Mouse (Mus musculus) limb, embryonic 11.5 days (tissue): ENCODE results near the gene Inca1. TPM values are rescaled to one million over a fixed set of nuclear protein-coding genes. Genes with fewer than 3 reads are reported as not detected.

Experiments used
- ATAC-seq: fragments of 200-750 bp; cut with Nextera tagmentation; 2 replicates; pipeline ENCODE4 v1.8.0; 2017; ENCODE audit warnings: low read depth; ENCODE audit not compliant: insufficient number of reproducible peaks, low FRiP score, low TSS enrichment
- DNase-seq: peaks from one replicate; pipeline ENCODE4 v3.0.0-alpha.2; 2015; ENCODE audit warnings: low spot score
- H3K27ac ChIP-seq: fragments of 300-500 bp; sonication (generic); replicated peaks from 2 replicates; pipeline ENCODE4 v1.5.1; 2014; ENCODE audit warnings: low read depth, mild to moderate bottlenecking, low read length
- H3K27me3 ChIP-seq: fragments of 300-500 bp; sonication (generic); 2 replicates; pipeline ENCODE4 v1.6.1; 2014; ENCODE audit warnings: mild to moderate bottlenecking, low read length, mixed read lengths; ENCODE audit not compliant: control insufficient read depth, insufficient read depth
- H3K36me3 ChIP-seq: fragments of 300-500 bp; sonication (generic); 2 replicates; pipeline ENCODE4 v1.6.1; 2014; ENCODE audit warnings: mild to moderate bottlenecking, low read length, moderate library complexity, mixed read lengths; ENCODE audit not compliant: control insufficient read depth, insufficient read depth
- H3K4me1 ChIP-seq: fragments of 300-500 bp; sonication (generic); 2 replicates; pipeline ENCODE4 v1.6.1; 2014; ENCODE audit warnings: low read length, mixed read lengths; ENCODE audit not compliant: control insufficient read depth, insufficient read depth
- H3K4me2 ChIP-seq: fragments of 300-500 bp; sonication (generic); 2 replicates; pipeline ENCODE4 v1.6.1; 2014; ENCODE audit warnings: low read depth, mild to moderate bottlenecking, moderate library complexity; ENCODE audit not compliant: severe bottlenecking
- H3K4me3 ChIP-seq: fragments of 300-500 bp; sonication (generic); 2 replicates; pipeline ENCODE4 v1.5.1; 2014; ENCODE audit warnings: low read depth, low read length
- H3K9ac ChIP-seq: fragments of 300-500 bp; sonication (generic); 2 replicates; pipeline ENCODE4 v1.6.1; 2014; ENCODE audit warnings: mild to moderate bottlenecking, low read length
- H3K9me3 ChIP-seq: fragments of 300-500 bp; sonication (generic); 2 replicates; pipeline ENCODE4 v1.6.1; 2016; ENCODE audit warnings: low read length; ENCODE audit not compliant: control insufficient read depth
- WGBS: fragments of 180-500 bp; shearing (Covaris S2); extraction: QIAGEN DNeasy Blood & Tissue Kit; methylation state at CpG from one replicate; pipeline ENCODE4 v1.1.7; 2014; 5-methylcytosine and 5-hydroxymethylcytosine counted together
- polyA plus RNA-seq: library from polyadenylated mRNA; unstranded; fragments of >200 nt; fragmentation: Nextera tagmentation; extraction: Ambion mirVana; gene quantifications from 2 replicates; pipeline ENCODE4 v1.2.1, GENCODE M21; 2014

The Inca1 gene
- polyA plus RNA-seq, 1 experiment from 2014 or later: 0.96 TPM

DNA sequence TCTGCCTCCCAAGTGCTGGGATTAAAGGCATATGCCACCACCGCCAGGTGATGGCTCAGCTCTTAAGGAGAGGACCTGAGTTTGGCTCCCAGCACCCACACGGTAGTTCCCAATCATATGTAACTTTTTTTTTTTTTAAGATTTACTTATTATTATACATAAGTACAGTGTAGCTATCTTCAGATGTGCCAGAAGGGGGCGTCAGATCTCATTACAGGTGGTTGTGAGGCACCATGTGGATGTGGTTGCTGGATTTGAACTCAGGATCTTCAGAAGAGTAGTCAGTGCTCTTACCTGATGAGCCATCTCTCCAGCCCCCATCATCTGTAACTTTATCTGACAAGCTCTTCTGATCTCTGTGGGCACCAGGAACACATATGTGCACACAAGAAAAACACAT, 2.6 kb downstream of the Inca1 start:
- Histone ChIP-seq H3K4me3 (no peak overlapping the region), H3K9me3 (no peaks in the 10 kb centered on the region), H3K9ac (no peak overlapping the region), H3K4me1 (peaks cover 5% of the 10 kb centered on the region), H3K27ac (no peak overlapping the region), H3K36me3 (no peaks in the 10 kb centered on the region), H3K4me2 (no peak overlapping the region), H3K27me3 (no peaks in the 10 kb centered on the region)
- no peak for DNase-seq
- no peak for ATAC-seq
- 67% methylated on average over 3 of the region's 3 CpGs for WGBS

DNA sequence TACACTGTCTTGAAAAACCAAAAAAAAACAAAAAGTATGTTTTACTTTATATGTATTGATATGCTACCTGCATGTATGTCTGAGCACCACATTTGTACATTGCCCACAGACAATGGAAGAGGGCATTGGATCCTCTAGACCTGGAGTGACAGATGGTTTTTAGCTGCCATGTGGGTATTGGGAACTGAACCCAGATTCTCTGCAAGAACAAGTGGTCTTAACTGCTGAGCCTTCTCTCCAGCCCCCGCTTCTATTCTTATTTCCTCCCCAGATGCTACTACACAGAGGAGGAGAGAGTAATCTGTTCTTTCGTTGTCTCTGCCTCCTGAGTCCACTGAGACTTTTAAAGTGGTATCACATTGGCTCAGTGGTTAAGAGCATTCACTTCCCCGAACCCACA, 6.5 kb downstream of the Inca1 start:
- ATAC-seq (no peak), DNase-seq (no peak)
- Histone ChIP-seq H3K4me3 (no peak overlapping the region), H3K36me3 (no peaks in the 10 kb centered on the region), H3K27ac (no peak overlapping the region), H3K9me3 (no peaks in the 10 kb centered on the region), H3K9ac (no peak overlapping the region), H3K27me3 (no peaks in the 10 kb centered on the region), H3K4me2 (no peak overlapping the region), H3K4me1 (peaks cover 2% of the 10 kb centered on the region)
- 67% methylated on average over 3 of the region's 3 CpGs for WGBS

DNA sequence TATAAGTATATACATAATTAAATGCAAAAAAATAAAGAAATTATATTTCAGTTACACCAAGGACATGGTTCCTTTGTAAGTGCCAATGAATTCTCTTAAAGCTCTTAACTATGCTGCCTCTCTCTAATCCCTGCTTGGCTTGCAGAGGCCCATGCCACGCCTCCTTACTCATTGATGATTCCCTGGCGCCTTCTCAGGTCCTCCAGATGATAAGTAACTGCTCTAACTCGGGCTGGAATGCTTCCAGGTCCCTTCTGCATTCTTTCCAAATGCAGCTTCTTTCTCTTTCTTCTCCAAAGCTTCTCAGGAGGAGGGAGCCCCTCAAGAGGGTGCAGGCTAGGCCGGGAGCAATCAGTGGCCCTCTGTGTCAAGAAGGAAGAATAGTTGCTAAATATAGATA, 10.4 kb downstream of the Inca1 start:
- no peaks in the 10 kb centered on the region for H3K27me3 ChIP-seq
- H3K4me3 ChIP-seq: no peak overlapping the region
- ATAC-seq (no peak), DNase-seq (no peak)
- no peak overlapping the region for H3K4me2 ChIP-seq
- peaks cover 7% of the 10 kb centered on the region for H3K4me1 ChIP-seq
- 63% methylated on average over 4 of the region's 4 CpGs for WGBS
- H3K9me3 ChIP-seq: no peaks in the 10 kb centered on the region
- no peak overlapping the region for H3K27ac ChIP-seq
- no peak overlapping the region for H3K9ac ChIP-seq
- H3K36me3 ChIP-seq: no peaks in the 10 kb centered on the region

DNA sequence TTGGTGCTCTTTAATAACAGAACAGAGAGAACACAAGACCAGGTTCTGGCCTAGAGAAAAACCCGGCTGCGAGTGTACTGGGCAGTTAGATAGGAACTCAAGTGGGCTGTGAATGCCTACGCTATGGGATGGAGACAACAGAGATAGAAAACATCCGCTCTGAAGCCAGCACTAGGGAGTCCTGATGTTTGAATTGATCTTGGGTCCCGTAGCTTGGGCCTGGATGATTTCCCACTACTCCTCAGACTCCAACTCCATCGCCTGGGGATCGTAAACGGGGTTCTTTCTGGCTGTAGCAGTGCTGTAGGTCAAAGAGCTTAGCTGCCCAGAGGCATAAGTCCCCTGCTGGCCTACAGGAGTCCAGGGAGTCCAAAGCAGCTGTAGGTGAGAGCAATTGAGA, 11.6 kb downstream of the Inca1 start:
- no peak for DNase-seq

DNA sequence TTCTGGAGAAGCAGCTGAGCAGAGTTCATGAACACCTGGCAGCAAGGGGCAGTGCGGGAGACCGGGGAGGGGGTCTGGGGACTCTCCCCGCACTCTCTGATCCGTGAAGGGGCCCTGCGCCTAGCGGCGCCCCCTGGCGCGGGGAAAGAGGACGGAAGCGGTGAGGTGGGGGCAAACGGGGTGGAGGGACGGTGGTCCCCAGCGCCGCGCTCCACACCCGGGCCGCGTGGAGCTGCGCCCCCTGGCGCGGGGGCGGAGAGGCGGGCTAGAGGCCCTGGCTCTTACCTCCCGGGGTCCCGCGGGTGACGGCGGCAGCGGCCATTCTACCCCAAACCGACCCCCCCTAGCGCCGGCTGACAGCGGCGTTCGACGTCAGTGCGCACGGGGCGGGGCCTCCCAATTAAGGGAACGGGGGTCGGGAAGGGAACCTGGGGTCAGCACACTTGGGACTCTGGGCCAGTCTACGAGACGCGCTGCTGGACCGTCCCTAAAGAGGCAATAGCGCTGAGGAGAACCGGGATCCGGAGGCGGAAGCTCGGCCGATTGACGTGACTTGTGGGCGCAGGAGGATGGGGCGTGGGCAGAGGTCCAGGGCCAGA, 12.3 kb downstream of the Inca1 start, which contains the start of gene Camta2:
TSS of gene Camta2 (minus strand) at position 505 of the 599 bp plus-strand sequence.
- peak within 1 kb of the TSS; percentile 82 for H3K4me3 ChIP-seq
- peak; percentile 90 for DNase-seq

More for the DNA sequence above, 11.6 kb downstream of the Inca1 start:
- Histone ChIP-seq H3K4me1 (peaks cover 7% of the 10 kb centered on the region), H3K27me3 (no peaks in the 10 kb centered on the region), H3K9me3 (no peaks in the 10 kb centered on the region), H3K9ac (peak overlapping the region; percentile 75), H3K4me2 (peak overlapping the region; percentile 72), H3K36me3 (peaks cover 3% of the 10 kb centered on the region), H3K4me3 (peak overlapping the region; percentile 82), H3K27ac (peak overlapping the region; percentile 66; the same call in 1 of the 2 replicates)
- no peak for ATAC-seq
- WGBS: 12% methylated on average over 8 of the region's 8 CpGs

DNA sequence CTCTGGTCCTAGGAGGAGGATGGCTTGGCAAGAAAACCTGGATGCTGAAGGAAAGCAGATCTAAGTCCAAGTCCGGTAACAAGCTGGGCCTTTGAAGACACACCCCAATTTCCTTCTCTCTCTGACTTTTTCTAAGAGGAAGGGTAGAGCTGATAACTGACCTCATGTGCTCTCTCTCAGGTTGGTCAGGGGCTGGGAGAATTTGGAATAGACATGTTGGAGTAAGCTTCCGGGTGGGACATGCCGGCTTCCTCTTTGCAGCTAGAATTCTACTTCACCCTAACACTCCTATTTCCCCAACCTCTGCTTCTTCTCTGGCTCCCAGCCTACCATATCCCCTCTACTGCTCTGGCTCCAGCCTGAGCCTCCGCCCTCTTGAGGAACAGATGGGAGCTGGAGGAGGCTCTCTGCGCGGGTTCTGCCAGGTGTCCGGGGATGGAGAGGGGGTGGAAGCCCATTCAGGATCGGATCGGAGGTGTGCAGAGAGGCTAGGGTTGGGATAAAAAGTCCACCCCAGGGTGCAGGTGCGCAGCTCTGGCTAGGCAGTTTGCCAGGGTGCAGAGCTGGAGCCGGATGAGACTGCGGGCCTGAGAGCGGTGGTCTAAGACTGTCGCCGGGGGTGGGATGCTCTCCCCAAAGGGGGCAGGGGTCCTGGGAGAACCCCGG, 12.9 kb downstream of the Inca1 start:
- 4% methylated on average over 16 of the region's 16 CpGs for whole genome bisulfite sequencing
- ATAC-seq: 0 out of 2 replicates have a peak, but pooled peaks have one; percentile 6
- H3K9me3 ChIP-seq: no peaks in the 10 kb centered on the region
- peak; percentile 62 for DNase-seq
- peak overlapping the region; percentile 75 for H3K9ac ChIP-seq
- peaks cover 3% of the 10 kb centered on the region for H3K36me3 ChIP-seq
- peaks cover 12% of the 10 kb centered on the region for H3K4me1 ChIP-seq
- H3K4me3 ChIP-seq: peak overlapping the region; percentile 82
- no peaks in the 10 kb centered on the region for H3K27me3 ChIP-seq
- H3K27ac ChIP-seq: peak overlapping the region; percentile 66; the same call in 1 of the 2 replicates
- peak overlapping the region; percentile 72 for H3K4me2 ChIP-seq

More for the DNA sequence above, 12.3 kb downstream of the Inca1 start, which contains the start of gene Camta2:
- WGBS: under 1% methylated on average over 48 of the region's 55 CpGs
- no peaks in the 10 kb centered on the region for H3K9me3 ChIP-seq
- H3K4me1 ChIP-seq: peaks cover 7% of the 10 kb centered on the region
- no peaks in the 10 kb centered on the region for H3K27me3 ChIP-seq
- peak within 1 kb of the TSS; percentile 72 for H3K4me2 ChIP-seq
- H3K36me3 ChIP-seq: peaks cover 3% of the 10 kb centered on the region
- peak; percentile 86 for ATAC-seq
- H3K9ac ChIP-seq: peak within 1 kb of the TSS; percentile 75
- peak within 1 kb of the TSS; percentile 66; the same call in 1 of the 2 replicates for H3K27ac ChIP-seq

DNA sequence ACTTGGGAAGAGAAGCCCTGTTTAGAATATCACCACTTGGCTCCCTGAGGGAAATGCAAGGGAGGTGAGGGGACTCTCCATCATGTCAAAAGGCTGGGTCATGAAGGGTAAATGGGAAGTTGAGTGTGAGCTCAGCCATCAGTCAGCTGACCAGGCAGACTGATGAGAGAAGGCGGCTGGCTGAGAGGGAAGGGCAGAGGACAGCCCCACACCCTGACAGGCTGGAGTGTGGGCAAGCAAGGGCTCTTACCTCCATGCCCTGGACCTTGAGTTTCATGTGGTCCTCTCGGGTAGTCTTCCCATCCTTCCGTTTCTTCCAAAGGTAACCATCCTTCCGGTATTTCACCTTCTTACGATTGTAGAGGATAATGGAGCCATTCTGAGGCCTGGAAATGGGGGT, 16.3 kb downstream of the Inca1 start:
- DNase-seq (no peak), ATAC-seq (no peak)
- H3K9ac ChIP-seq: no peak overlapping the region
- H3K4me3 ChIP-seq: no peak overlapping the region
- H3K4me1 ChIP-seq: peaks cover 12% of the 10 kb centered on the region
- 79% methylated on average over 5 of the region's 5 CpGs for WGBS
- no peaks in the 10 kb centered on the region for H3K27me3 ChIP-seq
- peaks cover 3% of the 10 kb centered on the region for H3K36me3 ChIP-seq
- H3K27ac ChIP-seq: no peak overlapping the region
- H3K9me3 ChIP-seq: no peaks in the 10 kb centered on the region
- H3K4me2 ChIP-seq: no peak overlapping the region

DNA sequence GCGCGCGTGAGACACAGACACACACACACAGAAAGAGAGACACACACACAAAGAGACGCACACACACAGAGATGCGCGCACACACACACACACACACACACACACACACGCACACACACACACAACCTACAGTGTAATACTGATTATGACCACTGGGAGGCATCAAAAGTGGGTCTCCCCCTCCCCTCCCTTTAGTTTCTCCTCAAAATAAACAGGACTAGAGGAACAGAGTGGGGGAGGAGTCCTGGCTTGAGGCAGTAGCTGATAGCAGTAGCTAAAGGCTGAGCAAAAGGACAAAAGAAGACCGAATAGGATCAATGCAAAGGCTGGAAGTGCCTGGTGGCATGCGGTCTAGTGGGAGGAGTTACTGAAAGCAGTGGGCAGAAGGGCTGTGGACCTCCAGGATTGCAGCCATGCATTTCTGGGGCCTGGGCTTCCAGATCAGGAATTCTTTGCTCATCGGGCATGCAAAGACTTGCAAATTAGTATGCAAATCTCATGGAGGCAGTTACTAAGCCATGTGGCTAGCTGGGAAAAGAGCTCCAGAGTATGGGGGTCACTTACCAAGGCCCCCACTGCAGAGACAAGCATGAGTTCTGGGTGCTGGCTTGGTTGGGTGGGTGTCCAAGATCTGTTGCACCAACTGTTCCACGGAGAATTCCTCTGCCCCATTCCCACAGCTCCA, 17.9 kb downstream of the Inca1 start:
- Histone ChIP-seq H3K36me3 (peaks cover 3% of the 10 kb centered on the region), H3K9ac (no peak overlapping the region), H3K4me3 (no peak overlapping the region), H3K27ac (no peak overlapping the region), H3K4me1 (peaks cover 7% of the 10 kb centered on the region; the same call in 1 of the 2 replicates), H3K9me3 (no peaks in the 10 kb centered on the region), H3K4me2 (no peak overlapping the region; the same call in 1 of the 2 replicates), H3K27me3 (no peaks in the 10 kb centered on the region)
- DNase-seq (peak; percentile 43), ATAC-seq (0 out of 2 replicates have a peak, but pooled peaks have one; percentile 39)
- 20% methylated on average over 11 of the region's 11 CpGs for whole genome bisulfite sequencing
